ENCODE assay signal across 20 mouse cellular contexts in genomic region chr2:76429855-76430254, GRCm38 (mm10). TPM values are rescaled to one million over a fixed set of nuclear protein-coding genes. Genes with fewer than 3 reads are reported as not detected.
"Had no signal": no experiment of that assay in that cellular context is flagged by ENCODE, and none has a peak within 500 bp of the region (broad histone marks: within the 10 kb centered on the region; RNA-seq: fewer than 3 reads in every experiment).

No protein-coding gene starts in this region.

- H3K4me1 ChIP-seq: intestine, embryonic 15.5 days; liver, embryonic 12.5 days; liver, embryonic 15.5 days; megakaryocyte, embryonic 14.5 days; midbrain, embryonic 10.5 days had no signal

- H3K27ac ChIP-seq: intestine, embryonic 15.5 days; layer of hippocampus, adult 2 months; limb, embryonic 10.5 days; limb, embryonic 13.5 days; liver, embryonic 12.5 days; liver, embryonic 15.5 days; lung, embryonic 15.5 days; midbrain, embryonic 10.5 days; midbrain, embryonic 13.5 days had no signal

- H3K36me3 ChIP-seq: intestine, embryonic 15.5 days; limb, embryonic 10.5 days; limb, embryonic 13.5 days; liver, embryonic 12.5 days; liver, embryonic 15.5 days; lung, embryonic 15.5 days; midbrain, embryonic 10.5 days; midbrain, embryonic 13.5 days had no signal

- ATAC-seq: intestine, embryonic 15.5 days; liver, embryonic 12.5 days; midbrain, embryonic 13.5 days; midbrain, embryonic 16.5 days had no signal

- H3K4me2 ChIP-seq: intestine, embryonic 15.5 days; limb, embryonic 13.5 days; liver, embryonic 12.5 days; liver, embryonic 15.5 days; lung, embryonic 15.5 days; midbrain, embryonic 13.5 days had no signal

- H3K9ac ChIP-seq: intestine, embryonic 15.5 days; limb, embryonic 13.5 days; liver, embryonic 12.5 days; liver, embryonic 15.5 days; lung, embryonic 15.5 days; midbrain, embryonic 13.5 days had no signal

- H3K9me3 ChIP-seq: intestine, embryonic 15.5 days; limb, embryonic 10.5 days; limb, embryonic 13.5 days; liver, embryonic 12.5 days; liver, embryonic 15.5 days; lung, embryonic 15.5 days; megakaryocyte, embryonic 14.5 days; midbrain, embryonic 10.5 days; midbrain, embryonic 13.5 days had no signal

- H3K4me3 ChIP-seq: intestine, embryonic 15.5 days; layer of hippocampus, adult 2 months; limb, embryonic 10.5 days; limb, embryonic 13.5 days; liver, embryonic 12.5 days; liver, embryonic 15.5 days; lung, embryonic 15.5 days; megakaryocyte, embryonic 14.5 days; midbrain, embryonic 10.5 days; midbrain, embryonic 13.5 days; myocyte had no signal

- H3K27me3 ChIP-seq: intestine, embryonic 15.5 days; limb, embryonic 13.5 days; liver, embryonic 12.5 days; liver, embryonic 15.5 days; lung, embryonic 15.5 days; megakaryocyte, embryonic 14.5 days had no signal

- DNase-seq: kidney, adult 11 months; kidney, postnatal 10 days; liver; lung, adult 18-20 months; lung, postnatal 10 days; thymus, adult 18-20 months; thymus, postnatal 36 days had no signal

RNA-seq across cellular contexts. Expression of gene Osbpl6, which starts 23.5 kb away (rescaled TPM):
- total RNA-seq: monocyte, adult 5-6 weeks had no signal
